Mouse (Mus musculus) kidney, adult 9 months (tissue): Measurements from ENCODE around the gene Jchain.

Experiments used
- DNase-seq: peaks from one replicate; pipeline ENCODE4 v3.0.0; 2022

Jchain gene

DNA sequence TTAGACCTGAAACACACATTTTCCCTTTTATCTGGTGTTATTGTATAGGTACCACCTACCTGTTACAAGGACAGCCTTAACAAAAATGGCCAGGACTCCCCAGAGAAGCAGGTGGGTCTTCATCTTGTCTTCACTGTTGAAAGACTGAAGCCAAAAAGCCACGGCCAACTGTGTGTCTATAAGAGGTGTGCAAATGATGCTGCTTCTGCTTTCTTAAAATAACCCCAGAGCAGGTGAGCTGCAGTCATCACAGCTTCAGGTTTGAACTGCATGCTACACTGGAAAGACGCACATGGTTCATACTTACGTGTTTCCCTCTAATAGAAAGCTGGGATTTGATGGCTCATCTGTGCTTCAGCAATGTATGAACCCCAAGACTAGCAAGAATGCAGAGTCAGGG lies at the start of gene Jchain:
Jchain (minus strand) TSS at position 235 of the 400 bp plus-strand sequence.
- DNase-seq = no peak

DNA sequence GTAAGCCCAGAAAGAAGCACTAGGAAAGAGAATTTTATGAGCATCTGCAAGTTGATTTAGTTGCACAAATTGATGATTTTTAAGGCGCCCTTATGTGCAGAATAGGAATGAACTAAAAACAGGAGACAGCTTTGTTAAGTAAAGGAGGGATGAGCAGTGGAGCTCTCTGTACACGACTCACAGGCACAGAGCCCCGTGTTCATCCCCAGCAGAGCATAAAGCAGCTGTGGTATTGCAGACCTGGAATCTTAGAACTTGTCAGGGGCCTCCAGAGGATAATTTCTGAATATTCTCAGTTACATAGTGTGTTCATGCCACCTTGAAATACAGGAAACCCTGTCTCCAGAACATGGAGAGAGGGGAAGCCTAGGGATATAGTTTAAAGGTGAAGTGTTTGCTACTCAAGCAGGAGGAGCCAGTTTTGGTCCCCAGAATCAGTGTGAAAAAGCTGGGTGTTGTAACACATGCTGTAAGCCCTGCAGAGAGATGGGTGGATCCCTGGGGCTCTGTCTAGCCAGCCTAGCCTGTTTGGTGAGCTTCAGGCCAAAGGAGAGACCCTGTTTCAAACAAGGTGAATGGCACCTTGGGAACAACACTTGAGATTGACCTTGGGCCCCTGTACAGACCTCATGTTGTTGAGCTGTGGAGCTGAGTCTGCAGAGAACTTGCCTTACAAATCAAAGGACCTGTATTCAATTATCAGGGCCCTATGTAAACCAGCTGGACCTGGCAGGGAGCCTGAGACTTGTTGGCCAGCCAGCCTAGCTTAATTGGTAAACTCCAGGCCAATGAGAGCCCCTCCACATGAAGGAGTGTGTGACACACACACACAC lies 48.0 kb upstream of the Jchain start:
- DNase-seq = peak; percentile 74

DNA sequence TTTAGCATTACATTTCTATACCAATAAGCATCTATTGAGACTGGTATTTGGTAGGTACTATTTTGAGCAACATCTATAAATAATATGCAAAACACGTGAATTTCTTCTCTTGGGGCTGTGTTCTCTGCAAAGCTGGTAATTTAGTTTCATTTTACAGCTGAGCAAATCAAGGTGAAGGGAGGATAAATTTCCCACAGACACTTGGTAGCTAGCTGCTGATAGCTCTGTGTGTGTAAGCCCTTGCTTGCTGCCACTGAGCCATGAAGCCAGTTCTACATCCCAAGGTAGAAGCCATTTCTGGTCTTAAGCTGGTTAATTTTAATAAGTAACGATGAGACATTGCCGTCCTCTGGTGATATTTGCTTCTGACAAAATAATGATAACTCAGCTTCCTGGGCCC lies 47.1 kb upstream of the Jchain start:
- DNase-seq = no peak

DNA sequence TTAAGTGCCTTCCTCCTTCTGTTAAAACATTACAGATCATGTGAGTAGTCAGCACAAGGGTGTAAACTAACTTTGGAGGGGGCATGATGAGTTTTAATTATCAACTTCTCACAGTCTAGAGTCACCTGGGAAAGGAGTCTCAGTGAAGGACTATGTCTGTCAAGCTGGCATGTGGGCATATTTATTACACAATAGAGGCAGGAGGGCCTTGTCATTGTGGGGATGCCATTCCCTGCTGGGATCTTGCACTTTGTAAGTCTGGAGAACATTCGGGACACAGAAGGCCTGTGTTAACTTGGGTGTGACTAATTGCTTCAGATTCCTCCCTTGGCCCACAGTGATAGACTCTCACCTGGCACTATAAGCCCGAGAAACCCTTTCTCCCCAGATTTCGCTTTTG lies 41.9 kb upstream of the Jchain start:
- peak; percentile 89 for DNase-seq

DNA sequence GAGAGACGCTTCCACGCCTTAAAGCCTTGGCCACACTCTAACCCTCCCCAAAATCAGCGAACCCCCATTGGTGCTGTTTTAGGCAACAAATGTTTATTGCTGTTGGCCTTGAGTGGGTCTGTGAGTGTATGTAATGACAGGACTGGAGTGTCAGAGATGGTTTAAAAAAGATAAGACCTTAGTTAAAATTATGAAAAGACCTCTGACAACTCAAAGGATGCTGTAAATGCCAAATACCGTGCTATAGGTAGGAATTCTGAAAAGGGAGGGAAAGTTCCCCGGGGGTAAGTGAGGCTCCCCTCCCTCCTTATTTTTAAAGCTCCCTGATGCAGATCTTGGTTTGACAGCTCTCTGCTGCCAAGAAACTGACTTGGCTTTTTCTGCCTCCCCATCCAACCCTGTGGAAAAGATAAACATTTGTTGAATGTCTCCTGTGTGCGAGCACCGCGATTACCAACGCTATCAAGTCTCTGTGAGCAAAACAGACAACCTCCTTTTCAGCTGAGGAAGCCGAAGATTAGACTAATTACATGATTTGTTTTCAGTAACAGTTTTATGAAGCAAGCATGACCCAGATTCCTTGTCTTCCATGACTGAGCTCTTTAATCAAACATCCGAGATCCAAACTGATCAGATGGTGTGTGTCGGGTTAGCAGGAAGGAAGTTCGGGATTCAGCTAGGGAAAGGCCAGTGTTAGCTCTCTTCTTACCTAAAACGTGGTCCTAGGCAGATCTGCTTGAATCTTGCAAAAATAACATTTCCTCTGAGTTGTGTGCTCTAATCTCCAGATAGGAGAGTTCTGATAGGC lies 38.5 kb upstream of the Jchain start:
- DNase-seq = no peak

DNA sequence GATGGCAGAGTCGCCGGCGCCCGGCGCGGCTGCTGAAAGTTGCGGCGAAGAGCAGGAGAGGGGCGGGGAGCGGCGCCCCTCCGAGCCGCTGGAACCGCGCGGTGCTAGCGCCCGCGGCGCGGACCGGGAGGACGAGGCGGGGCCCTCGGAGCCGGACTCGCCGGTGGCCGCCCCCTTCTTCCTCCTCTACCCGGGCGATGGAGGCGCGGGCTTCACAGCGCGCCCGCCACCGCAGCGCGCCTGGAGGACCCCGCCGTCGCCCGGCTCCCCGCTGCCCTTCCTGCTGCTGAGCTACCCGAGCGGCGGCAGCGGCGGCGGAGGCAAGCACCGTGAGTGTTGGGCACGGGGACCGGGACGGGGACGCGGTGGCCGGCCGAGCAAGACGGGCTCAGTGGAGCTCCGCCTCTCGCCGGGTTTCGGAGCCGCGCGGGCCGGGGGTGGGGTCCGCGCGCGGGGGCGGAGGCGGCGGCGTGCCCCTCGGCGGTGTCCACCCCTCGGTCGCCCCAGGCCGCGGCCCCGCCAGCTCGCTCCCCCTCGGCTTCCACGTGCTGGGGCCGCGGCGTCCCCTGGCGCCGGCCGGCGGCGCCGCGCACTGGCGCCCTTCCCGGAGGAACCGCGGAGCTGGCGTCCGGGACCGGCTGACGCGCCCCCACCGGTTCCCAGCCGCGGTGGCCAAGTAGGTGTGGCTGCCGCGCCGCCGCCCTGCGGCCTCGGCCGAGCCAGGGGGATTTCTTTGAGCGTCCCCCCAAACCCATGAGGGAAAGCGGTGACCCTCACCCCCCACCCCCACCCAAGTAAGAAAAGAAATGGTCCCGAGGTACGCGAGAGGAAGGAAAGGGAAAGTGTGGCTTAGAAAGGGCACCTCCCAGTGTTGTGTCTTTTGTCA lies 37.7 kb upstream of the Jchain start:
- DNase-seq = peak; percentile 68

DNA sequence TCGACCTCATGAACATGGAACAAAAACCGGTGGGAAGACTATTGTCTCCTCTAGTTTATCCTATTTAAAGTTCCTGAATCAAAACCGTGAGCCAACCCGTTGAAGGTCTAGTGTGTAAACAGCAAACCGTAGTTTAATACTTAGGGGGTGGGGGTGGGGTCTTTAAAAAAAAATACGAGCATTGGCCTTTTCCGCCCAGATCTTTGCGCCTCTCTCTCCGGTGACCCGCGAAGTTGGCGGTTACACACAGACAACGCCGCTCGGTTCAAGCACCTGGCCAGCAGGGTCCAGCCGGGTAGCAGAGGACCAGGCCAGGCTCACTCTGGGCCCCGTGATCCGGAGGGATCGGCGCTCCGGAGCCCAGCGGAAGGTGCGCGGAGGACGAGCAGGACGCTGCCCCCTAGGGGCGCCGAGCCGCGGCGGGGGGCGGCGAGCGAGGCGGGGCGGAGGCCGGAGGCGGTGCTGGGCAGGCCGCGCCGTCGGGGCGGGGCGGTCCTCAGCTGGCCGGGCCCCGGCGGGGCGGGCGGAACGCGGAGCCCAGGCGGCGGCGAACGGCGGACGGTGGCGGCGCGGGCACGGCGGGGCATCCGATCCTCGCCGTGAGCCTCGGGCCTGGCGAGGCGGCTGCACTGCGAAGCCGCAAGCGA lies 36.9 kb upstream of the Jchain start, which contains the start of gene Rufy3:
Rufy3 (plus strand) TSS at position 540 of the 647 bp plus-strand sequence.
- peak; percentile 92 for DNase-seq

DNA sequence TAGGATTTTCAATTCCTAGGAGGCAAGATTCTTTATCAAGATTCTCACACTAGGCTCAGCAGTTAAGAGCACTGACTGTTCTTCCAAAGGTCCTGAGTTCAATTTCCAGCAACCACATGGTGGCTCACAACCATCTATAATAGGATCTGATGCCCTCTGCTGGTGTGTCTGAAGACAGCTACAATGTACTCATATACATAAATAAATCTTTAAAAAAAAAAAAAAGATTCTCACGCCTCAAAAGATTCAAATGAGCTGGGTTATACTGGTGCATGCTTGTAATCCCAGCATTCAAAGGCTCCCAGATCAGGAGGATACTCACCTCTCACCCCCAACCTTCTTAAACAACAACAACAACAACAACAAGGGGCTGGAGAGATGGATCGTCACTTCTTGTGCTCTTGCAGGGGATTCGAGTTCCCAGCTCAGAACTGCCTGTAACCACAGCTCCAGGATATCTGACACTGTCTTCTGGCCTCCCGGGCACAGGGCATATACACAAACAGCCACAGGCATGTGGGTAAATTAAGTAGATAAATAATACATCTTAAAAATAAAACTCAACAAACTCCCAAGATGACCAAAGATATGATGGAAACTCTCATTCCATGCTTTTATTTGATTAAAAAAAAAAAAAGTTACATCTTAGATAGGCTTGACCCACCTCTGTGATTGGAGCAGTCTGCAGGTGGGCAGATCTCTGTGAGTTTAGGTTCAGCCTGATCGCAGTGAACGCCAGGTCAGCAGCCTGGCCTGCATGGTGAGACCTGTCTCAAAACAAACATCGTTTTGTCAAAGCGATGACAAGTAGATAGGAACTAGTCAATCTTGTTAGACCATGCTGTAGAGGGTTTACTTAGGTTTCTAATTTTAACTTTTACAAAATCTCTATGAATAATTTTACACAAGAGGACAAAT lies 35.4 kb upstream of the Jchain start:
- DNase-seq = no peak

DNA sequence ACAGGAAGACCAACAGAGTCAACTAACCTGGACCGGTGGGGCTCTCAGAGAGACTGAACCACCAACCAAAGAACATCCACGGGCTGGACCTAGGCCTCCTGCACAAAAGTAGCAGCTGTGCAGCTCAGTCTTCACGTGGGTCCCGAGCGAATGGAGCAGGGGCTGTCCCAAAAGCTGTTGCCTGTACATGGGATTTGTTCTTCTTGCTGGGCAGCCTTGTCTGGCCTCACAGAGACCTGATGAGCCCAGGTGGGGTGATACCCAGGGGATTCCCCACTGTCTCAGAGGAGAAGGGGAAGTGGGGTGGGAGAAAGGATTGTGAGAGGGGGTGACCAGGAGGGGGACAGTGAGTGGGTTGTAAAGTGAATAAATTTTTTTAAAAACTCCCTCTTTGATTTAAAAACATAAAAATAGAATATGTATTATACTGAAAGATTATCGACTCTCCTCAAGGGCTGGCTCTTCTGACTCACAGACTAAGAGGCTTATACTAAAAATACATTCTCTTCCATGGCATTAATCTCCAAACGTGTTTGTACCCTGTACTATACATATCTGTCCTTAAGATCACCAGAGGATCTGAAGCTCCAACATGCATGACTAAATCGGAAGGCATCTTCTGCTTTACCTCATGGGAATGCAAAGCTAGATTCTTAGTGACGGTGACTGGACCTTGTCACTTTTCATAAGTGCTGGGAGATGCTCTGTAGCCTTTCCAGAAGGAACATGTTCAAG lies 33.6 kb upstream of the Jchain start:
- no peak for DNase-seq

DNA sequence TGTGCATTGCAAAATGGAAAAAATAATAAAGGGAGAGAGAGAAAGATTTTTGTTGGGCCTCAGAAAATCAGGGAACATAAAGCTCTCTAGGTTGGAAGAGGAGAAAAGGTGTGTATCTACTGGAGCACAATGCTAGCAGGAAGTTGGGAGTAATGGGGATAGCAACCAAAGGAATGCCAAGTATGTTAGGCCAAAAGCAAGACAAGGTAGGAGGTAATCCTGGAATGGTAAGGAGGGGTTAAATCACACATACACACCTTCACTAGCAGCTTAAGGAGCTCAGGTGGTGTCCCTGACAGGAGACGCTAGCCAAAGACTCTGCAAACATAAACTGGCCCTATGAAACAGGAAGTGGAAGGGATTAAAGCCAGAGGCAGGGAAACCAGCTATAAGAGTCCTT lies 31.3 kb upstream of the Jchain start:
- DNase-seq = no peak

DNA sequence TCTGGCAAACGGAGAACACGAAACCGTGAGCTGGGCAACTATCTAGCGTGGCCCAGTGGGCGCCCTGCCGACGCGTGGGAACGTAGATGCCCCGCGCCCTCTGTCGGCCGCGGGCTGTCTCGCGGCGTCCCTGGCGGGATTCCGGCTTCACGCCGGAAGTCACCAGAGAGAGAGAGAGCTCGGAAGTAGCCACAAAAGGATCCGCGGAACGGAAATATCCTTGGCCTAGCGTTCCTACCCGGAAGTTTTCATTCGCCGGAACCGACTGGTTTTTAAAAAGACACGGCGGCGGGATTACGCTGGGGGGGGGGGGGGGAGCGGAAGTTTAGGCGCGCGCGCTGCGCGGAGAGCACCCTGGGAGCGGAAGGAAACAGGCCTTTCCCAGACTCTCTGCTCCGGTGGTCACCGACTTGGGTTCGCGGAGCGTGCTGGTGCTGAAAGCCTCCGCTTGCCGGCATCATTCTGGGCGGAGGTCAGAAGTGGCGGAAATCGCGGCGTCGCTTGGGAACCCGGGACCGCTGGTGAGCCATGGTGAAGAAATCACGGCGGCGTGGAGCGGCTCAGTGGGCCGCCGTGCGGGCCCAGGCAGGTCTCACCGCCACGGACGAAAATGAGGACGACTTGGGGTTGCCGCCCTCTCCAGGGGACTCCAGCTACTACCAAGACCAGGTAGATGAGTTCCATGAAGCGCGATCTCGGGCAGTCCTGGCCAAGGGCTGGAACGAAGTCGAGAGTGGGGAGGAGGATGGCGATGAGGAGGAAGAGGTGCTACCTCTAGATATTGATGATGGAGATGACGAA lies 26.6 kb upstream of the Jchain start, which contains the start of gene Utp3:
Utp3 (plus strand) TSS at position 377 of the 801 bp plus-strand sequence.
- DNase-seq = peak; percentile 97

DNA sequence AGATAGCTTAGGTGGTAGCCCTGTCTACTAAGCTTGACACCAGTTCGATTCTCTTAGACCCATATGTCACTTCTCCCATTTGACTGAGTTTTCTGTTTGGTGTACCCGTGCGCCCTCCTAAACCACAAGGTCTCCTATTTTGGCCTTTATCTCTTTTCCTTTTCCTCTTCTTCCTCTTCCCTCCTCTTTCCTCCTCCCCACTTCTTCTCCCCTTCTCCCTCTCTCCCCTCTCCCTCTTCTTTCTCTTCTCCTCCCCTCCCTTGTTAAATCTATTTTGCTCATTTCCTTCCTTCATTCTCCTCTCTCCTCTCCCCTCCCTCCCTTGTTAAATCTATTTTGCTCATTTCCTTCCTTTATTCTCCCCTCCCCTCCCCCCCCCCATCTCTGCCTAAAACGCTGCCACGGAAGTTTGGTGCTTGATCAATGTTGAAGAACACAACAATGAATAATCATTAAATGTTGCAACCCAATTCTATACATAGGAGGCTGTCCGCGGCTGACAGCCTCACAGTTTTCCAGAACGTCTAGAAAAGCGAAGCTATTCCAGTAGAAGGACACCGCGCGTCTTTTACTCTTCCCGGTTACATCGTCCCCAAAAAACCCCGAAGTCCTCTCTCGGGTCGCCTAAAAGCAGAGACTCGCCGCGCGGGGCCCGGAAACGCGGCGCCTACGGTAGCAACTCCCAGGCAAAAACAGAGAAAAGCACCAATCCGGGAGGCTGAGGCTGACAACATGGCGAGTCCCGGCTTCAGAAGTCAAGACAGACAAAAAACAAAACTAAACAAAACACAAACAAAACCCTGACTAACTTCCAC lies 25.8 kb upstream of the Jchain start:
- DNase-seq = no peak

DNA sequence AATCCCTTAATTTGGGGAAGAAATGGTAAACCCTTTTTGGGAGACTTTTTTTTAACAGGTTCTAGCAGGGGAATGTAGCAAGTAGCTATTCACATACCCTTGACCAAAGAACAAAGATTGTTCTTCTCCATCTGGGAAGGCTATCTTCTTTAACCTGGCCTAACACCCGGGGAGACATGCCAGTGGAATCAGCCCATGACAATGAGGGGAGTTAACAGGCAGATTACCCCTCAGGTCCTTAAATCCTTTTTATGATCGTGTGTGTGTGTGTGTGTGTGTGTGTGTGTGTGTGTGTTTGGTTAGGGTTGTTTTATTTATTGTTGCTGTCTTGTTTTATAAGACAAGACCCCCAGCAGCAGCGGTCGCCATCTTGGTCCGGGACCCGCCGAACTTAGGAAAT lies 17.8 kb upstream of the Jchain start:
- no peak for DNase-seq

DNA sequence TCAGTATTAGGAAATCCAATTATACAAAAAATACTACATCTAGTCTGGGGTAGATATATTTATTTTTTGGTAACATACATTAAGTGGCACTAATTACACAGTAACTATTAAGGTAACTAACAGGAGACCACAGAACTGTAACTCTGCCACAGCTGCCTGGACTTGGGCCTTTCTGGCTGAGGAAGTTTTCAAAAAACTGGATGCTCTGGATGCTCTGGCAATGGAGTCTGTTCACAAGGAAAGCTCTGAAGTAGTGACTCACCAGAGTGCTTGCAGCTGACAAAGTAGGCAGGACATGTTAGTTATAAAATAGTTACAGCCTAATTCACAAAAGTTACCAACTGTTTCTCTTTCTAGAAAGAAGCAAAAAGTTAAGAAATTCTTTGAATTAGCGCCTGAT lies 16.7 kb upstream of the Jchain start:
- DNase-seq = peak; percentile 49

DNA sequence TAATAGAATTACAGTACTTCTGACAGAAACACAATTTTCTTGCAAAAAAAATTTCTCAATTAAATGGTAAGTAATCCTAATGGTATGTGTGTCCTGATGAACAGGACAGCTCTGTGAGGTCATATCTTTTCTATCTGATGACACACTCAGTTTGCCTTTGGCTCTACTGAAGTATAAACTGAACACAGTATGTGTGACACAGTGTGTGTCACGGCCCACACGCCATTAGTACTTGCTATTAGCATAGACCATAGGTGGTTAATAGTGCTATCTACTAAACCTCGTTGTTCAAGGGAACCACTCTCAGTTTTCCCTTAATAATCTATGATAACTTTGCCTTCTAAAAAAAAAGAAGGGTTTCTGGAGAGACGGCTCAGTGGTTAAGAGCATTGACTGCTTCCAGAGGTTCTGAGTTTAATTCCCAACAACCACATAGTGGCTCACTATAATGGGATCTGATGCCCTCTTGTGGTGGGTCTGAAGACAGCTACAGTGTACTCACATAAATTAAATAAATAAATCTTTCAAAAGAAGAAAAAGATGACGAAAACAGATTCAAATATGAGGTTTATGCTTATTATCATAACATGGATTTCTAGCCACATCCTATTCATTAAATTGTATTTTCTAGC lies 15.1 kb upstream of the Jchain start:
- peak; percentile 66 for DNase-seq

DNA sequence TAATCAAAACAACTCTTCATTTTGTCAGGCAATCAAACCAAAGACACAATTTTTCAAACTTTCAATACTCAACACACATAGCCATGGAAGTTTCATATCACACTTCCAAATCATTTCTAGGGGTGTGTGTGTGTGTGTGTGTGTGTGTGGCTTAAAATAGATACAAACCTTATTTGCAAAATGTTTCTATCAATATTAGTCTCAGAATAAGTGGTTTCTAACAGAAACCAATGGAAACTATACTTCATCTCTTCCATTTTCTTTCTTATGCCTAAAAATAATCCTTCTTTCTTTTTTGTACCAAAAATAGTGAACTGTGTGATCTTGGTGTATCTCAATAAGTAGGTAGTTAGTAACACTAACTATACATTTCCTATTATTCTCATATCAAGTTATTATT lies 13.2 kb upstream of the Jchain start:
- DNase-seq = no peak

DNA sequence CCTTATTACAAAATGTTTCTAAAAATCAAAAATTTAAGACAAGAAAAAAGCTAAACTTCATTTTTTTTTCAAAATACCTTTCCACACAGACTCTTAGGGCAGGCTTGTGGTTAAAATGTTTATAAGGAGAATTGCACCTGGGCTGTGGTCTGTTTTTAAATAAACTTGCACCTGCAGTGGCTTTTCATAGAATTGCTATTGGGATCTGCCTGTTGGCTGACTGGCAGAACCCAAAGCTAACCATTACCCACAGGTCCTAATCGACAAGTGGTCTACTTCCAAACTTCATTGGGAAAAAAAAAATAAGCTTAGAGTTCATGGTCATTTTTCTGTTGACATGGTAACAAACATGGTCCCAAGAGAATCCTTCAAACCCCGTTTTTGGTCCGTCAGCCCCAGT lies 7.0 kb upstream of the Jchain start:
- DNase-seq = no peak

DNA sequence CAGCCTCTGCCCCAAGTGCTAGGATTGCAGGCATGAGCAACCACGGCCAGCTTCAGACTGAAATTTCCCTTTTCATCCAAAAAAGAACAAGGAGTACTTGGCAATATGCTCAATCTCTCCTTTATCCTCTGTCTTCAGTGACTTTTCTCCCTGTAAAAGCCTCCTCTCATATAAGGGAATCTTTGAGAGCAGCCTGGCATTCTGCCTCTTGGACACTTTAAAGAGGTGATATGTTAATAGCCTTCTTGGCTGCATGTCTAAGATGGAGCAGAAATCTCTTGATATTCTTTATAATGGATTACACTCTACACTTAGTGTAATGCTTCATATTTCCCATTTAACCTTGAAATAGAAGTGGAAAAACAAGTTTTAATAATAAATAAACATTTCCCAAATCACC lies 3.2 kb upstream of the Jchain start:
- DNase-seq = no peak
